Mouse (Mus musculus): ENCODE data around the gene Krtap26-1. TPM values are rescaled to one million over a fixed set of nuclear protein-coding genes. Genes with fewer than 3 reads are reported as not detected.

Krtap26-1 gene
- total RNA-seq, 4 experiments from 2014 or later, result not detected

Other genes starting within 250 kb of the Krtap26-1 start
- gene Cldn17, start 140.8 kb downstream of the Krtap26-1 start, total RNA-seq (2022), result not detected
- gene Cldn8, start 84.6 kb downstream of the Krtap26-1 start, total RNA-seq (2022), result not detected
- gene Krtap24-1, start 35.5 kb downstream of the Krtap26-1 start, total RNA-seq (2022), result not detected
- gene 2310079G19Rik, start 20.1 kb downstream of the Krtap26-1 start, total RNA-seq (2022), result not detected
- gene Krtap27-1, start 23.9 kb upstream of the Krtap26-1 start, total RNA-seq (2022), result not detected
- gene 2310061N02Rik, start 60.2 kb upstream of the Krtap26-1 start, total RNA-seq (2022), result not detected
- not detected for gene Krtap13-1, start 81.1 kb upstream of the Krtap26-1 start, total RNA-seq (2022)
- not detected for gene Krtap13, start 103.8 kb upstream of the Krtap26-1 start, total RNA-seq (2022)
- not detected for gene 2310034C09Rik, start 111.1 kb upstream of the Krtap26-1 start, total RNA-seq (2022)
- not detected for gene 2310057N15Rik, start 126.4 kb upstream of the Krtap26-1 start, total RNA-seq (2022)
- not detected for gene Gm5965, start 130.1 kb upstream of the Krtap26-1 start, total RNA-seq (2022)
- gene Gm20741, start 164.4 kb upstream of the Krtap26-1 start, total RNA-seq (2022), result not detected
- not detected for gene Krtap15, start 172.4 kb upstream of the Krtap26-1 start, total RNA-seq (2022)
- not detected for gene Krtap14, start 178.3 kb upstream of the Krtap26-1 start, total RNA-seq (2022)
- not detected for gene Krtap19-1, start 221.6 kb upstream of the Krtap26-1 start, total RNA-seq (2022)
- not detected for gene Krtap19-2, start 226.5 kb upstream of the Krtap26-1 start, total RNA-seq (2022)
- not detected for gene Krtap19-3, start 230.2 kb upstream of the Krtap26-1 start, total RNA-seq (2022)
- not detected for gene Krtap19-4, start 237.3 kb upstream of the Krtap26-1 start, total RNA-seq (2022)
- not detected for gene Krtap19-5, start 248.7 kb upstream of the Krtap26-1 start, total RNA-seq (2022)